Mouse (Mus musculus) macrophage (primary cell): ENCODE measurements around the gene Fam53b. TPM values are rescaled to one million over a fixed set of nuclear protein-coding genes. Genes with fewer than 3 reads are reported as not detected.

ENCODE experiments used
- H3K27ac ChIP-seq: fragments of 350-480 bp; formaldehyde crosslinking; 2 replicates; pipeline ENCODE4 v1.9.0; 2021
- H3K36me3 ChIP-seq: fragments of 350-480 bp; formaldehyde crosslinking; 2 replicates; pipeline ENCODE4 v1.9.0; 2021; ENCODE audit errors: inconsistent target
- H3K4me3 ChIP-seq: fragments of 350-480 bp; formaldehyde crosslinking; 2 replicates; pipeline ENCODE4 v1.9.0; 2021; ENCODE audit errors: inconsistent target
- H3K79me2 ChIP-seq: fragments of 350-480 bp; formaldehyde crosslinking; 2 replicates; pipeline ENCODE4 v1.9.0; 2021; ENCODE audit errors: inconsistent target
- WGBS: methylation state at CpG from one replicate; pipeline ENCODE4 v1.1.7; 2026; ENCODE audit warnings: inconsistent platforms; ENCODE audit not compliant: missing documents; 5-methylcytosine and 5-hydroxymethylcytosine counted together
- polyA plus RNA-seq: library from polyadenylated mRNA; stranded (reverse); fragments of 250-400 nt; gene quantifications from 3 replicates; pipeline ENCODE4 v1.2.4, GENCODE M21; 2018; ENCODE audit warnings: inconsistent platforms

Gene Fam53b
- polyA plus RNA-seq, 1 experiment from 2014 or later = 28.5 TPM

GRCm38 (mm10) chr7:132699165-132699564 lies 114.5 kb downstream of the Fam53b start:
- Histone ChIP-seq H3K36me3 (no peaks in the 10 kb centered on the region), H3K79me2 (no peaks in the 10 kb centered on the region), H3K4me3 (no peak overlapping the region), H3K27ac (no peak overlapping the region)
- 87% methylated on average over 4 of the region's 4 CpGs for WGBS

- H3K79me2 ChIP-seq = no peaks in the 10 kb centered on the region
- no peak overlapping the region for H3K27ac ChIP-seq
- no peak overlapping the region for H3K4me3 ChIP-seq
- H3K36me3 ChIP-seq = no peaks in the 10 kb centered on the region
- 81% methylated on average over 4 of the region's 4 CpGs for WGBS
These were observed 114.9 kb downstream of the Fam53b start for GRCm38 (mm10) chr7:132698737-132699136.

- Histone ChIP-seq H3K27ac (no peak overlapping the region), H3K79me2 (no peaks in the 10 kb centered on the region), H3K36me3 (no peaks in the 10 kb centered on the region), H3K4me3 (no peak overlapping the region)
- WGBS = 95% methylated on average over 8 of the region's 8 CpGs
These were observed 116.4 kb downstream of the Fam53b start for GRCm38 (mm10) chr7:132697258-132697796.

- Histone ChIP-seq H3K36me3 (no peaks in the 10 kb centered on the region), H3K79me2 (no peaks in the 10 kb centered on the region), H3K4me3 (no peak overlapping the region), H3K27ac (no peak overlapping the region)
- WGBS = 92% methylated on average over 2 of the region's 2 CpGs
These were observed 120.1 kb downstream of the Fam53b start for GRCm38 (mm10) chr7:132693561-132693960.

- Histone ChIP-seq H3K36me3 (no peaks in the 10 kb centered on the region), H3K27ac (no peak overlapping the region), H3K79me2 (no peaks in the 10 kb centered on the region), H3K4me3 (no peak overlapping the region)
- WGBS = 96% methylated on average over 9 of the region's 9 CpGs
These were observed 121.0 kb downstream of the Fam53b start for GRCm38 (mm10) chr7:132692719-132693118.

- 65% methylated on average over 13 of the region's 14 CpGs for WGBS
- Histone ChIP-seq H3K4me3 (no peak overlapping the region), H3K36me3 (no peaks in the 10 kb centered on the region), H3K79me2 (no peaks in the 10 kb centered on the region), H3K27ac (peak overlapping the region; percentile 42)
These were observed 122.8 kb downstream of the Fam53b start for GRCm38 (mm10) chr7:132690716-132691472.

- 87% methylated on average over 4 of the region's 5 CpGs for WGBS
- no peaks in the 10 kb centered on the region for H3K79me2 ChIP-seq
- H3K4me3 ChIP-seq = no peak overlapping the region
- H3K36me3 ChIP-seq = no peaks in the 10 kb centered on the region
- H3K27ac ChIP-seq = peak overlapping the region; percentile 42; the same call in 1 of the 2 replicates
These were observed 124.0 kb downstream of the Fam53b start for GRCm38 (mm10) chr7:132689722-132690121.

GRCm38 (mm10) chr7:132688721-132689120 lies 125.0 kb downstream of the Fam53b start:
- no peaks in the 10 kb centered on the region for H3K79me2 ChIP-seq
- peak overlapping the region; percentile 95 for H3K27ac ChIP-seq
- no peak overlapping the region for H3K4me3 ChIP-seq
- 92% methylated on average over 5 of the region's 5 CpGs for WGBS
- no peaks in the 10 kb centered on the region for H3K36me3 ChIP-seq

- no peaks in the 10 kb centered on the region for H3K79me2 ChIP-seq
- H3K27ac ChIP-seq = peak overlapping the region; percentile 95
- H3K4me3 ChIP-seq = no peak overlapping the region
- 46% methylated on average over 2 of the region's 2 CpGs for WGBS
- H3K36me3 ChIP-seq = no peaks in the 10 kb centered on the region
These were observed 125.8 kb downstream of the Fam53b start for GRCm38 (mm10) chr7:132687897-132688296.

GRCm38 (mm10) chr7:132686515-132686914 lies 127.2 kb downstream of the Fam53b start:
- Histone ChIP-seq H3K79me2 (no peaks in the 10 kb centered on the region), H3K36me3 (no peaks in the 10 kb centered on the region), H3K4me3 (no peak overlapping the region), H3K27ac (peak overlapping the region; percentile 95)
- WGBS = 6% methylated on average over 3 of the region's 3 CpGs

GRCm38 (mm10) chr7:132683923-132684322 lies 129.8 kb downstream of the Fam53b start:
- Histone ChIP-seq H3K4me3 (no peak overlapping the region), H3K36me3 (no peaks in the 10 kb centered on the region), H3K79me2 (no peaks in the 10 kb centered on the region), H3K27ac (no peak overlapping the region)
- 100% methylated on average over 2 of the region's 4 CpGs for WGBS

- 91% methylated on average over 3 of the region's 3 CpGs for WGBS
- Histone ChIP-seq H3K36me3 (no peaks in the 10 kb centered on the region), H3K4me3 (no peak overlapping the region), H3K79me2 (no peaks in the 10 kb centered on the region), H3K27ac (no peak overlapping the region)
These were observed 130.8 kb downstream of the Fam53b start for GRCm38 (mm10) chr7:132682901-132683300.

GRCm38 (mm10) chr7:132682336-132682735 lies 131.3 kb downstream of the Fam53b start:
- WGBS = 96% methylated on average over 3 of the region's 3 CpGs
- H3K79me2 ChIP-seq = no peaks in the 10 kb centered on the region
- H3K36me3 ChIP-seq = no peaks in the 10 kb centered on the region
- no peak overlapping the region for H3K4me3 ChIP-seq
- H3K27ac ChIP-seq = no peak overlapping the region

GRCm38 (mm10) chr7:132681831-132682230 lies 131.9 kb downstream of the Fam53b start:
- WGBS = 100% methylated on average over 1 of the region's 1 CpGs
- Histone ChIP-seq H3K4me3 (no peak overlapping the region), H3K36me3 (no peaks in the 10 kb centered on the region), H3K27ac (no peak overlapping the region), H3K79me2 (no peaks in the 10 kb centered on the region)

GRCm38 (mm10) chr7:132681296-132681695 lies 132.4 kb downstream of the Fam53b start:
- no peak overlapping the region for H3K4me3 ChIP-seq
- 93% methylated on average over 9 of the region's 11 CpGs for WGBS
- no peak overlapping the region for H3K27ac ChIP-seq
- H3K79me2 ChIP-seq = no peaks in the 10 kb centered on the region
- H3K36me3 ChIP-seq = no peaks in the 10 kb centered on the region
